Mouse (Mus musculus) thymus, postnatal 4 days (tissue): Measurements from ENCODE around the gene Atpaf1.

Experiments
- DNase-seq: peaks from one replicate; pipeline ENCODE4 v3.0.0; 2021

The Atpaf1 gene

DNA sequence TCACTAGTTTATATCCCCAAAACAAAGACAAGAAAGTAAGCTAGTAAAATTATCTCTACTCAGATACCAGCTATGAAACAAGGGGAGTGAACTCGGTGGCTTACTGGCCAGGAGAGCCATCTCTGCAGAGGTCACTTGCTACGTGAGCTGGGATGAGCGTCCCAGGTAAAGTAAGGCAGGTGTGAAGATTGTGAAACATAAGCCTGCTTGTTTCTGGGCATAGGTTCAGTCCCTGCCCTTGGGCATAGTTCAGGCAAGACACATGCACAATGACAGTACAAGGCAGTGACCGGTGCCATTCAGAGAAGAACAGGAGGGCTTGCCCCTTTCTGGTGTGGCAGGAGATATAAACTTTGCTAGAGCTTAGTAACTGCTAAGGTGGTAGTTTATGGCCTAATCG is 31.0 kb downstream of the Atpaf1 start:
- DNase-seq: no peak

DNA sequence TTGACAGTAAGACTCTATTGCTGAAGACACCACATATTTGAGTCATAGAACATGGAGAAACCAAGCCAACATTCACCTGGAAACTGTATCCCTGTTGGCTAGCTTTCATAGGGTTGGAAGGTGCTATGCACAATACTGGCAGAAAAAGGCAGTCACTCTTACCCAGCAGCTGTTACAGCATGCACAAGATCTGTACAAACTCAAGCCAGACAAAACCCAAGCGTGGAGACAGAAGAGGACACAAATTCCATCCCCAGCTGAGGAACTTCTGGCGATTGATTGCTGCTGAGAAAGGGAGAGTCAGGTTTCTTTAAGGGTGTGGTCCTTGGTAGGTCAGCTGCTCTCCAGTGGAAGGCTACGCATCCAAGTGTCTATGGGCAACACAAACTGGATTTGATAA is 35.6 kb downstream of the Atpaf1 start:
- no peak for DNase-seq

DNA sequence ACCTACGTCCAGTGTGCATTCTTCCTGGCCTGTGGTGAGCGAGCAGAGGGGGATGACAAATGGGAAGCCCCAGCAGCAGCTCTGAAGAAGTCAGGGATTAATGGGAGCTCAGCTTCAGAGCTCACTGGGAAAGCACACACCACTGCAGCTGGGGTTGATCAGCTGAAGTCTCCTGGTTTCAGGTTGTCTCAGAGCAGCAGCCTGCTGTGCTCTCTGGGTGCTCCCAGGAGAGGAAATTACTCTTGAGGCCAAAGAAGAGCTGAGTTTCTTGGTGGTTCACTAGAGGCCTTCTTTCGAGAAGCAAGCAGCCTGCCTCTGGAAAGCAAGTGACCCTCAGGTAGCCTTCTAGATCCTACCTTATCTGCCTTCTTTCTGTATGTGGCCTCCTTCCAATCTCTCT is 36.3 kb downstream of the Atpaf1 start:
- no peak for DNase-seq

DNA sequence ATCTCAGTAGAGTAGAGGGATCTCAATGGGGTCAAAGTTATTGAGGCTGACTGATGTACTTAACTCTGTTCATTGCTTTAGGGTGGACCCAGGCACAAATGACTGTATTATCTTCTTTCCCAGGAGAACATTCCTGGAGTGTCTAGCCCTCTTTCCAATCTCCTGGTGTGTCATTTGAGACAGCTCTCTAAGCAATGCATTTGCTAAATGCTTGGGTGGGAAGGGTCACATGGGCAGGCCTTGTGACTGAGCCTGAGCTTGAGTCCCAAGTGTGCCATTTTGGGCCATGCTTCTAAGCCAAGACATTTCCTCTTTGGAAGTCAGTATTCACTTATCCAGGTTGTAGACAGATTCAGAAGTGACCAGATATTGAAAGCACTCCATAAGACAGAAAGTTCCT is 36.8 kb downstream of the Atpaf1 start:
- DNase-seq: no peak

DNA sequence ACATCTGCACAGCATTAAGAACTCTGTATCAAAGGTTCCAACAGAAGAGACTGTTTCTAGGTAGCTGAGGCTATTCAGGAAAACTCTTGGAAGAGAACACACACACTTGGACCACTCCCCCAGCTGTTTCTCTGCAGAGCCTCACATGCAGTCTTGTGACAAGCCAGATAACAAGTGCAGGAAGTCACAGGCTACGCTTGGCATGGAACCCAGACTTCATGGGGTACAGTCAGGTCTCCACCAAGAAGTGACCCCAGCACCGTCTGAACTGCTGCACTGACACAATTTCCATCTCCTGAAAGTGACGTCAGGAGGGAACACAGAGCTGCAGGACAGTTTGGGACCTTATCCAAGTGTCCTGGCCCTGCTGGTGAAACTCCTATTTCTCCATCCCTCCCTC is 37.3 kb downstream of the Atpaf1 start:
- no peak for DNase-seq

DNA sequence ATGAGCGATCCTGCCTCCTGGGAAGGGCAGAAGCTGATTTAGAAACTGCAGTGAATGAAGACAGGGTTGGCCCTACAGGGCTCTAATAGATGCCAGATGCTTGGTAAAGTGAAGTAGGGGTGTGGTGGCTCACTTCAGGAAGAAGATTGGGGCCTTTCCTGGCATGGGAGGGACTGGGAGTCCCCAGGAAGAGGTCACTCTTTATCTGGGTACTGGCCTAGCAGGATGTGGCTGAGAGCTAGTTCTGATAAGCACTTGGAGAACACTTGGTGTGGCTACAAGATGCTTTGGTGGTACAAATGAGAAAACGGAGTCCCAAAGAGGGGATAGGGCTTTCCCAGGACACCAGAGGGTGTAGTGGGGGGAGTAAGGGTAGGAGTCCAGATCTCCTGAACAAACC is 39.6 kb downstream of the Atpaf1 start:
- no peak for DNase-seq

DNA sequence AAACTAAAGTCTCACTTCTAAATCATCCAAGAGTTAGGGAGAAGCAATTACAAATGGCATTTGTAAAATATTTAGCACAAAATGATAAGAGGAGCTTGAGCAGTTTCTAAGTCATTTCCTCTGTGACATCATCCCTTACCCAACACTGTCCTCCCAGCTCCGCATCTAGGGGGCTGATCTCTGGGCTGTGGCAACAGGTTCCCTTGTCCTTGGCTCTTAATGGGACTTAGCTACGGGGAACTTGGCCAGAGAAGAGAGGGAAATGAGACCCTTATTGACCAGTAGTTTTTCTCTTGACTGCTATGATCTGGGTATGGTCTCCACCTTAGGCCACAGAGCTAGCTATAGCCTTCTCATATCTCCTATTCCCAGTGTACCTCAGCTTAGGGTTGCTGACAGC is 40.7 kb downstream of the Atpaf1 start:
- DNase-seq: no peak

DNA sequence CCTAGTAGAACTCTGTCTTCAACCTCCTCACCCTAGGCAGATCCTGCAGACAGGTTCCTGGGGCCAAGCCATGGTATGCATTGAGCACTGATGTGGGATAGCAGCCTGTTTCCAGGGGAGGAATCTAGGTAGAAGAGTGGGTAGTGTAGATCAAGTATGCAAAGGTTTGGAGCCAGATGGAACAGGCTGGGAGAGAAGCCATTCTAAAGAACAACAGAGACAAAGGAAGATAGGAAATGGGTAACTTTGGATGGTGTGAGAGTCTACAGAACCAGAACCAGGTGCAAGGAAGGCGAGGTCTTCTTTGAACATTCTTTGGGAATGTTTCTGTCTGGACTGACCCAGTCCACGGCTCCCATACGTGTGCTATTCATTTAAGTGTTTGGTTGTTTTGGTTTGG is 42.5 kb downstream of the Atpaf1 start:
- DNase-seq: no peak

DNA sequence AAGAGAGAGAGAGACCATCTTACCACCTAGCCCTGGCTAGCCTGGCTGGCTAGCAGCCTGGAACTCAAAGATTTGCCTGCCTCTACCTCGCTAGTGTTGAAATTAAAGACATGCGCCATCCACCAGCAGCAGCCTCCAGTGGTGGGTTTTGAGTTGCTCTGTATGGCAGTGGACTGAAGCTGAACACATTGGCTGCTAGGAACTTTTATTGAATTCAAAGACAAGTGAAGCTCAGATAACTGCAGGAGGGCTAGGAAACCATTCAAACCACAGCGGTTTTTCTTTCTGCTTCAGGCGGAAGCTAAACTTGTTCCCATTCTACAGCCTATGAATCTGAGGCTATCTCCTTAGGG is 42.9 kb downstream of the Atpaf1 start:
- DNase-seq: peak; percentile 26

DNA sequence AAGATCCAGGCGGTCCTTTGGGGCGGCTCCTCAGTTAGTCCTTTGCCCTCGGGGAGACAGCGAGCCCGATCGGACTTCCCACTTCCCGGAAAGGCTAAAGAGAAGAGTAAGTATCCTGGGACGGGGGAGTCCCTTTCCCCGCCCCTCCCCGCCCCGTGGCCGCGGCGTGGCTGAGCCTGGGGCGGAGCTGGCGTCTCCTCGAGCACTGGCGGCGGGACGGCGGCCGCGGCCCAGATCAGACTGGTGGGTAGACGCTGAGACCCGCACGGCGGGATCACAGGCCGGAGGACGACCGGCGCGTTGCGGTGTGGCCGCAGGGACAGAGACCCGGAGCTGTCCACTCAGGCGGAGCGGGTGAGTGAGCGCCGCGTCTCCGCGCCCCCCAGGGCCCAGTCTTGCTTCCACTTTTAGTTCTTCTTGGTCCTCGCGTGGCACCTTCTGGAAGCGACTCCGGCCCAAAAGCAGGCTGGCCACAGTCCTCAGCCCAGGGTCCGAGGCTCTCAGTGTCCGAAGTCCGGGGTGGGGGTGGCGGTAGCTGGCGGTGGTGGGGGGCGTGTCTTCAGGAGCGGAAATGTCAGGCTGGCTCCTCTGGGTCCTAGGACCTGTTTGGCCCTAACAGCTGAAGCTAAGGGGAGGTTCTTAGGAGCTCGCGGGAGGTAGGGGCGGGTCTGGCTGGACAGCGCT is 43.4 kb downstream of the Atpaf1 start, which contains the start of gene Mob3c:
Mob3c (plus strand) TSS at position 205 of the 684 bp plus-strand sequence.
- peak; percentile 74 for DNase-seq

DNA sequence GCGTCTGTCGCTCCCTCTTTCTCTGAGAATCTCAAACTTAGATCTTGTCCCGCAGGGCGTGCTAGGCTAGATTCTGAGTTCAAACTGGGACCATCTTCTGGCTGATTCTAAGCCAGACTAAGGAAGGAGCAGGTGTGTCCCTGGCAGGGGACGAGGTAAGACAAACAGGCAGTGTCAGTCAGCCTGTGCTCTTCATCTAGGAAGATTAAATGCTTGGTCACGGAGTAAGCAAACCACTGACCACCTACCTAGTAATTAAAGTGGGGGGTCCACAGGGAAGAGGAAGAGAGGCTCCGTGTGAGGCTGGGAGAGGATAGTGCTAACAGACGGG is 43.9 kb downstream of the Atpaf1 start:
- no peak for DNase-seq

DNA sequence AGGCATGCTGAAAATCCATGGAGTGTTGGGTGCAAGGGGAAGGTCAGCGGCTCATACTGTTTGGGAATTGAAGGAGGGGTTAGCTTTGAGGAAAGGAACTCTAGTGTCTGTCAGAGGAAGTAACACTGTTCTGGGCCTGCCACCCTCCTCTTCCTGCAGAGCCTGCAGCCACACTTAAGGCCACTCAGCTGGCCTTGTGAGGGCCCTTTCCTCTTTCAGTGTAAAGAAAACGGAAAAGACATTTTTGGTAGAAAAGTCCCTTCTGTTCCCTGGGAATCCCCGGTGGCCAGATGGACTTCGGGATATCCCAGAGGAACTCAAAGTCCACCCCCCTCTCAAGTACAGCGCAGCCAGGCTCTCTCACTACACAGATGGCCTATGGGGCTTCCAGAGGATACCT is 45.9 kb downstream of the Atpaf1 start:
- DNase-seq: no peak

DNA sequence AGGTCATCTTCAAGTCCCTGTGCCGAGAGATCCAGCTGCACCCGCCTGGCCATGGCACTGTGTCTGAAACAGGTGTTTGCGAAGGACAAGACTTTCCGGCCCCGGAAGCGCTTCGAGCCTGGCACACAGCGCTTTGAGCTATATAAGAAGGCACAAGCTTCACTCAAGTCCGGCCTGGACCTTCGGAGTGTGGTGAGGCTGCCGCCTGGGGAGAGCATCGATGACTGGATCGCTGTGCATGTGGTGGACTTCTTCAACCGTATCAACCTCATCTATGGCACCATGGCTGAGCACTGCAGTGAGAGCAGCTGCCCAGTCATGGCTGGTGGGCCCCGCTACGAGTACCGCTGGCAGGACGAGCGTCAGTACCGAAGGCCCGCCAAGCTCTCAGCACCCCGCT is 46.6 kb downstream of the Atpaf1 start:
- DNase-seq: no peak

DNA sequence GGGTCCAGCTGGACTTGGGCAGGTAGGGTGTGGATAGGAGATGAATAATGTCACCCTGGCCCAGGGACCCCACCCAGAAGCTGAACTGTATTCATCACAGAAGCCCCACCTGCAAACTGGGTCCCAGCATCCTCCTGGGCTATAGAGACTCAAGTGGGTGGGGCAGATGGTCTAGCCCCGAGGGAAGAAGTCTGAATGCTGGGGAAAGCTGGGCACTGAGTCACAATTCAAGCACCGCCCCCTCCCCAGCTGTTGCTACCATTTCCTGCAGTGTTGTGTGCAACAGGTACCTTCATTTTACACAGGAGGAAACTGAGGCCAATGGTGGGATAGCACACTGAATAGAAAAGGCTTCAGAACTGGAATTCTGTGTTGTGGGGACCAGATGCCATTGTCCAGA is 47.4 kb downstream of the Atpaf1 start:
- no peak for DNase-seq

DNA sequence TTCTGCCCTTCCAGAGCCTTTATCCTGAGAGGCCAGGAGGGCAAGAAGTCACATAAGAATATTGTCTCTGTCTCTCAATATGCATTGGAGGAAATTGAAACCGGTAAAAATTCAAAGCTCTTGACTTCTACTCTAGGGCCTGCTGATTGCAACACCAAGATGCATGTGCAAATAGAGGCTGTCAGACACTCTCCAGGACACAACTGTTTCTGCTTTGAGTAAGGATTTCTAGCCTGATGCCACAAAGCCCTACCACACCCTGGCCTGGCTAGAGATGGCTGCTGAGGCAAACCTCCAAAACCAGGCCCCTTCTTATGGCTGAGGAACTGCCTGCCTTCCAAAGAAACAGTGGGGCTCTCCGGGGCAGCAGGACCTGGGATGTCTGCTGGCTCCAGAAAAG is 51.0 kb downstream of the Atpaf1 start:
- no peak for DNase-seq

DNA sequence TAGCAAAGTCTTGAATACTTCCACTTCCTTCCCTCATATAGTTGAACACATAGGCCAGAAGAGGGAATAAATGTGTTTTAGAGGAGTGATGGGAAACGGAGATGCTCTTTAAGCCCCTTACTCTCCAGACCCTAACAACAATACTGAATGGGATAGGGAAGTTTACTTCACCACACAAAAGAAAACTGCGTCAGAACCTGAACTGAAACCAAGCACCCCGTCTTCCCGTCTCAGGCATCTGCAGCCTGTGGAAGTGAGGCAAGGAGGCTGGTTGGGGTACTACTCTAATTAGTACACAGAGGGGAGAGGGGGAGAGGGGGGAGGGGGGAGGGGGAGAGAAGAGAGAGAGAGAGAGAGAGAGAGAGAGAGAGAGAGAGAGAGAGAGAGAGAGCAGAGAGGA is 53.6 kb downstream of the Atpaf1 start:
- DNase-seq: no peak

DNA sequence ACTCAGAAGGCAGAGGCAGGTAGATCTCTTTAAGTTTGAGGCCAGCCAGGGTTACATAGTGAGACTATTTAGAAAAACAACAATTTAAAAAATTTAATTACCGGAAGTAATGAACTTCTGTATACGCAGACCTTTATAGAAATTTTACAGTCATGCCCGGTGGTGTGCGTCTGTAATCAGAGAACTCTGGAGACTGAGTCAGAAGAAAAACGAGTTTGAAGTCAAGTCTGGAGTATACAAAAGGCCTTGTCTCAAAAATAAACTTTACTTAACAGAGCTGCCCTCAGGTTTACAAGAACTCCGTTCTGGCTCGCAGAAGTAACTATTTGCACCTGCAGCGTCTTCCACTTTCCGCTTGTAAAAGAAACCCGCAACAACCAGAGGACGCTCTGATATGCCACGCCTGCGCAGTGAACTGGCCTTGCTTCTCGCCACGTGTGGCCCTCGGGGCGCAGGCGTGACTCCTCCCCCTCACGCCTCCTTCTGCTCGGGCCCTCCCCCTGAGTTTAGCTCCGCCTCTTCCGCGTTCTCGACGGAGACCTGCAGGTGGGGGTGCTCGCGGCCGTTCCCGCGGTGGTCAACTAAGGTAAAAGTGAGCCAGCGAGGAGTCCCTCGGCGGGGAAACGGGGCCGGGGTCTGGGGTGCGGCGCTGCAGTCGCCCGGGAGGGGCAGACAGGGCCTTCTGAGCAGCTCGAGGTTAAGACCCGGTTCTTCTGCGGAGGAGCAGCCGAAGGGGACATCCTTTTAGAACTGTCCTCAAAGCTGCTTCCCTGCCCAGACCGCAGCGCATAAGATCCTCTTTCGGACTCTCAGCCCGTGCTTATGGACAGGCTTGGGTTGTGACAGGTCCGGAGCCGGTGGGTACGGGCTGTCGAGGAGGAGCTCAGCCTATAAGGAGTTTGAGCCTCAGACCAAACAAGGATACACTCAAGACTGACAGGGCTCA is 54.4 kb downstream of the Atpaf1 start, which contains the start of gene Mknk1:
Mknk1 (plus strand) TSS at position 503 of the 946 bp plus-strand sequence.
- peak; percentile 97 for DNase-seq

DNA sequence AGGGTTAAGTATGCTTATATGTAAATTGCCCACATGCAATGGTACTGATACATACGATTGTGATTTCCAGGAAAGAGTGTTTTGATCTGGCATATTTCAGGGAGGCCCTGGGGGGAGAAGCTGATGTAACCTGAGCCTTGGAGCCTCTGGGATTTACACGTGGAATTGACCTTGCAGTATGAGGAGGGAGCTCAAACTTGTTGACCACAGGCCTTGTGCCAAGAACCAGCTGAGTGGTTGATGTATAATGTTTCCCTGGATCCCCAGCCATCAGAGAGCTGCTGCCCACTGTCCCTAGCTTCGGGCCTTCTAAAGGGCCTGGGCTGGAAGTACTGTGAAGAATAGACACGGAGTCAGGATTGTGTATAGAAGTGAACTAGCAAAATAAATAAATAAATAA is 55.3 kb downstream of the Atpaf1 start:
- no peak for DNase-seq

DNA sequence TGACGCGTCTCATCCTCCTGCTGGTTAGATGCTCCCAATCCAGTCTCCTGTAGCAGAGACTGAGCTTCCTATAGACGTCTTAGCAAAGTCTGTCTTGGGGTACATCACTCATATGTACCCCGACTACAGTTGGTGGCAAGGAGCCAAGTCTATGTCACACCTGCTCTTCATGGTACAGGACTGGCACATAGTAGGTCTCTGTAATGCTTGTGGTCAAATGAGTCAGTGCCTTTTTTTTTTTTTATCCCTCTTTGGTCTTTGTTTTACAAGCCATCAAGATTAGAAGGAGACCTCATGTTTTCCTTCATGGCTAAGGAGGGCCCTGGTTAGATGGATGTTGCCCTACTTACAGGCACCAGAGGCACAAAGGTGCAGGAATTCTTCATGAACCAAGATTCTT is 56.2 kb downstream of the Atpaf1 start:
- no peak for DNase-seq

DNA sequence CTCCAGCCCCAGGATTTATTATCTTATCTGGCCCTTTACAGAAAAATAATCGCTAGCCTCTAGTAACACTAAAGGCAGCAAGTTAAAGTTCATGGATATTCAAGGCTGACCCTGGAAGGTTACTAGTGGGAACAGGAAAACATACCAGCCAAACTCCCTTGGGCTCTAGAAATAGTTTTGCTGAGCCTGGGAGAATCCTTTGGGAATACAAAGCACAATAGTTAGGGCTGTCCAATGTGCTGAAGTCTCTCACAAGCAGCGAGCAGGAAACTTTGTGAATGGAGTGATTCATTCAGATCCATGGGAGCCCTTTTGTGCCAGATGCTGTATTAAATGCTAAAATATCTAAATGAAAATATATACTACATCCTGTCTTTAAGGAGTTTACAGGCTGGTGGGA is 62.0 kb downstream of the Atpaf1 start:
- no peak for DNase-seq

DNA sequence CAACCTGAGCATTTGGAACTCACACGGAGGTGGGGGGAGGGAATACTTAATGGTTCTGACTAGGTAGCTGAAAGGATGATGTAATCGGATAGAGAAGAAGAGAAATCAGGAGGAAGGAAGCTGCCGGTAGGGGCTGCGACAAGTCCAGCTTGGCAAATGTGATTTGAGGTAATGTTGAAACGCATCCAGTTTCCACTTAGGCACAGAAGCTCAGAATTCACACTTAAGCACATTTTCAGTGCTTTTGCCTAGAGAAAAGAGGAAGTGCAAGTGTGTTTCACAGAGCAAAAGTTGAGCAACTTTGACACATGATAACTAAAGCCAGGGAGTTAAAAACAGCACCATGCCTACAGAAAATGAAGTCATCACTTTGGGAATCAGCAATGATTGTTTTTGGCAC is 62.8 kb downstream of the Atpaf1 start:
- no peak for DNase-seq

DNA sequence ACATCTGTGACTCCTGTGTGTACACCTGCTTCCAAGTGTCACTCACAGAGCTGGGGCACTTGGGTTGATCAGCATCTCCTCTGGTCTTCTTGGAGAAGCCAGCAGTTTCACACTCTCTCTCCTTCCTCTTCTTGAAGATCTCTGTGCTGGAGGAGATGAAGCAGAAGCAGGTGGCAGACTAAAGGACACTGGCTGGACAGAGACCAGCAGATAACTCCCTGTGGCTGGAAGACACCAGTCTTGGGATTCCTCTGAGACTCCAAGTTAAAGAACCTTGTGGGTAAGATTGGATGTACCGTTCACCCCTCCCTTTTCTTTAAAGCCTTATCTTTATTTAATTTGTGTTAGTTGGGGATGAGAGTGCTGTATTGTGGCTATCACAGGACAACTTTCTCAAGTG is 63.5 kb downstream of the Atpaf1 start:
- DNase-seq: no peak

DNA sequence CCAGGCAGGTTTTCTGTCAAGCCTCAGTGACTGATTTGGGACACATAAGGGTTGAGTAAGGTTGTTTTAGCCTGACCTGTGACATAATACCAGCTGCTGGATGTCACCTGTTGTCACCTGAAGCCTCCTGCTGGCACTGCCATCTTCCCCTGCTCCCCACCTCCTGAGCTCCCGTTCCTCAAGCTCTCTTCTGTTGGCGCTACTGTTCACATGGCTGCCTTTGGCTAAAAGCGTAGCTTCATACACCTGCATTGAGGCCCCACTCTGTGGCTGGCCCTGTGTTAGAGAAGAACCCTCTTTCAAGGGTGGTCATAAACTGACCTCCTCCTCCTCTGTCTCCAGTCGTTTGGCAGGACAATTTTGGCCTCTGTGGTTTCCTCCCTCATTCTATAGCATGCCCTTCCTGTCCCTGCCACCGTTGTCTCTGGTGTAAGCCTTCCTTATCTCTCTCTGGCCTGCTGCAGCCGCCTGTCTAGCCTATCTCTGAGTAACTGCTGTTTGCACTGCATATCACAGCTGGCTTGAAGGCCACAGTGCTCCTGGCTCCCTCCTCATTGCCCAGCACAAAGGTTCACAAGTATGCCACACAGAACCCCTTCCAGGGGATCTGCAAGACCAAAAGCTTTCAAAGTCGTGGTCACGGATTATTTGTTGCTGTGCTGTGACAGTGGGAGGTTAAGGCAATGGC is 64.5 kb downstream of the Atpaf1 start:
- no peak for DNase-seq

DNA sequence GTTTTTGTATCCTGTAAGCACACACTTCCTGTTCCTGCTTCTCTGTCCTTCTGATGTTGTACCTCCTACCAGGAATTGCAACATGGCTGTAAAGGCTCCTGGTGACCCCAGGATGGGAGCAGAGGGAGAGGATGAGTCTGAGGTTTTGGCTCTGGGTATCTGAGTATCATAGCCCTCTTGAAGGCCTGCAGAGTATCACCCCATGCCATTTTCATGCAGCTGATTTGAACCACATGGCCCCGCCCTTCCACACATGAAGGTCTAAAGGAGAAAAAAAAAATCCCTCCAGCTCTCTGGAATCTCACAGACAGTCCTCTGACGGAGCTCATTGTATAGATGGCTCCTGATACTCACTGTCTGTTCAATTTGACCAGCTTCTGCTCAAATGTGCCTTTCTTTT is 65.5 kb downstream of the Atpaf1 start:
- DNase-seq: no peak
